Mouse (Mus musculus): ENCODE results near the gene Rara. TPM values are rescaled to one million over a fixed set of nuclear protein-coding genes. Genes with fewer than 3 reads are reported as not detected.

The Rara gene
- polyA plus RNA-seq, 1 experiment = not detected

DNA sequence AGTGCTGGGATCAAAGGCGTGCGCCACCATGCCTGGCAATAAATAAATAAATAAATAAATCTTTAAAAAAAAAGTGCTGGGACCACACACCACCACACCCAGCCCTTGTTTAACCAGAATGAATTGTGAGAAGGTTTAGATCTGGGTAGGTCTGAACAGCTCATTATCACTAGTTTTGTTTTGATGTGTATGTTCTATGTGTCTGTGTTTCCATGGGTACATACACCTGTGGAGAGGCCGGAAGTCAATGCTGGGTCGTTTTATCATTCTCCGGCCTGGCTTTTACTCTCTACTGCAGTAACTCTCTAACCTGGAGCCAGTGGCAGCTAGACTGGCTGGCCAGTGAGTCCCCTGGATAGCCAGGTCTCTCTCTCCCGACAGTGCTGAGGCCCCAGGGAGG is 63.2 kb downstream of the Rara start:
- no peak overlapping the region for H3K27ac ChIP-seq (ENCODE audit: insufficient read depth, low read depth, low read length)
- 81% methylated on average over 6 of the region's 6 CpGs for WGBS
- H3K4me3 ChIP-seq (ENCODE audit: insufficient read depth, low read depth, low read length) = no peak overlapping the region
- no peaks in the 10 kb centered on the region for H3K4me1 ChIP-seq (ENCODE audit: control insufficient read depth, insufficient read depth, low read length)
- no peak for TF ChIP-seq POLR2A (IDR thresholded peaks at IDR 0.05; ENCODE audit: insufficient read depth, low read depth, low read length)
- TF ChIP-seq CTCF (IDR thresholded peaks at IDR 0.05; ENCODE audit: insufficient read depth, low read depth, low read length) = no peak

DNA sequence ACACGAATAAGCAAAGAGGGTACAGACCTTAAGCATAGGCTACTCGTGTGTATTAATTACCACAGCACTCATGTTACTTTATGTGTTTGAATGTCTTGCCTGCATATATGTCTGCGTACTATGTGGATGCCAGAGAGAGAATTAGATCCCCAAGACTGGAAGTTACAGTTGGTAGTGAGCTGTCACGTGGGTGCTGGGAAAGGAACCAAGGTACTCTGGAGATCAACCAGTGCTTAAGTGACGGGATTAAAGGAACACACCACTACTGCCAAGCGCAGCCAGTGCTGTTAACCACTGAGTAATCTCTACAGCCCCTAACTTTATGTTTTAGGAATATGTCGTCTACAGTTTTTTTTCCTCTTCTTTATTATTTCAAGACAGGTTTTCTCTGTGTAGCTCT is 68.4 kb downstream of the Rara start:
- no peak for TF ChIP-seq POLR2A (IDR thresholded peaks at IDR 0.05; ENCODE audit: insufficient read depth, low read depth, low read length)
- no peak overlapping the region for H3K4me3 ChIP-seq (ENCODE audit: insufficient read depth, low read depth, low read length)
- no peak overlapping the region for H3K27ac ChIP-seq (ENCODE audit: insufficient read depth, low read depth, low read length)
- WGBS = 95% methylated on average over 7 of the region's 7 CpGs
- H3K4me1 ChIP-seq (ENCODE audit: control insufficient read depth, insufficient read depth, low read length) = no peaks in the 10 kb centered on the region

DNA sequence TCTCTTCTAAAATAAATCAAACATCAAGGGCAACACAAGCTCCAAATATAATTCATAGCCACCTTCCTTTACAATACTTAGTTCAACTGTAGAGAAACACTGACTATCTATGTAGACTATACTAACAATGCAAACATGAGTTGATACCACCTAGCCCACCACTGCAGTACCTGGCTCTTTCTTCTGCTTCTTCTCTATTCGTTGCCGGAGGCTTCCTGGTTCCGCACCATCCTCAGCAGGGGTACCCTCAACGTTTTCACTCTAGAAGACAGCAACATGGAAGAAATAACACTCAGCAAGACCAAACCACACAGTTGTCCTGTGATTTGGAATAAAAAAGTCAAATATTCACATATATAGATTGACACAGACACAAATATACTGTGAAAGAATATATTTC is 70.0 kb downstream of the Rara start:
- Histone ChIP-seq H3K4me3 (ENCODE audit: insufficient read depth, low read depth, low read length) (no peak overlapping the region), H3K27ac (ENCODE audit: insufficient read depth, low read depth, low read length) (no peak overlapping the region), H3K4me1 (ENCODE audit: control insufficient read depth, insufficient read depth, low read length) (no peaks in the 10 kb centered on the region)
- WGBS = 93% methylated on average over 4 of the region's 4 CpGs
- TF ChIP-seq POLR2A (IDR thresholded peaks at IDR 0.05; ENCODE audit: insufficient read depth, low read depth, low read length) (no peak), CTCF (IDR thresholded peaks at IDR 0.05; ENCODE audit: insufficient read depth, low read depth, low read length) (no peak)

DNA sequence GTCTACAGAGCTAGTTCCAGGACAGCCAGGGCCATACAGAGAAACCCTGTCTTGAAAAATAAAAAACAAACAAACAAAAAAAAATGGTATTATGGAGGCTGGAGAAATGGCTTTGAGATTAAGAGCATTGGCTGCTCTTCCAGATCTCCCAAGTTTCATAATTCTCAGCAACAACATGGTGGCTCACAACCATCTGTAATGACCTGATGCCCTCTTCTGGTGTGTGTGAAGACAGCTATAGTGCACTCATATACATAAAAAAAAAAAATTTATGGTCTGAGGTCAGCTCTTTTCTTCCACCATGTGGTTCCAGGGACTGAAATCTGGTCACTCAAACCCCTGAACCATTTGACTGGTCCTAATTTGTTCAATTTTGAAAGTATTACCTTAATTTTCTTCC is 71.2 kb downstream of the Rara start:
- TF ChIP-seq CTCF (IDR thresholded peaks at IDR 0.05; ENCODE audit: insufficient read depth, low read depth, low read length) = no peak
- TF ChIP-seq POLR2A (IDR thresholded peaks at IDR 0.05; ENCODE audit: insufficient read depth, low read depth, low read length) = no peak
- Histone ChIP-seq H3K4me3 (ENCODE audit: insufficient read depth, low read depth, low read length) (no peak overlapping the region), H3K27ac (ENCODE audit: insufficient read depth, low read depth, low read length) (no peak overlapping the region), H3K4me1 (ENCODE audit: control insufficient read depth, insufficient read depth, low read length) (no peaks in the 10 kb centered on the region)

DNA sequence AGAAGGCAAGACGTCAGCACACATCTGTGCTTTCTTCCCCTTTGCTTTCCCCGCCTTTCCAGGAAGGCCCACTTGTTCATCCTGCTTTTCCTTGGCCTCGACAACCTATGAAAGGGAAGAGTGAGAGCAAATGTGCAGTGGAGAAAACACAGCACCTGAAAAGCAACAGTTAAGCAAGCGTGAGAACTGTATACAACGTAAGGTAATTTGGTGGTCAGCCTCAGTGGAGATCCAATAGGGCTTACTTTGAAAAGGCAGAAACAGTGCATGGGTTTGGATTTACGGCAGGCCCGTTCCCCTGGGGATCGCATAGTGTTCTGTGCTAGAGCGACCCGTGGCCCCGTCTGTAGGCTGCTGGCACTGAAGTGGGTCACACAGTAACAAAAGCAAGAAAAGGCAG is 71.6 kb downstream of the Rara start:
- Histone ChIP-seq H3K4me1 (ENCODE audit: control insufficient read depth, insufficient read depth, low read length) (no peaks in the 10 kb centered on the region), H3K4me3 (ENCODE audit: insufficient read depth, low read depth, low read length) (no peak overlapping the region), H3K27ac (ENCODE audit: insufficient read depth, low read depth, low read length) (no peak overlapping the region)
- TF ChIP-seq CTCF (IDR thresholded peaks at IDR 0.05; ENCODE audit: insufficient read depth, low read depth, low read length) (no peak), POLR2A (IDR thresholded peaks at IDR 0.05; ENCODE audit: insufficient read depth, low read depth, low read length) (no peak)
- WGBS = 94% methylated on average over 11 of the region's 11 CpGs

DNA sequence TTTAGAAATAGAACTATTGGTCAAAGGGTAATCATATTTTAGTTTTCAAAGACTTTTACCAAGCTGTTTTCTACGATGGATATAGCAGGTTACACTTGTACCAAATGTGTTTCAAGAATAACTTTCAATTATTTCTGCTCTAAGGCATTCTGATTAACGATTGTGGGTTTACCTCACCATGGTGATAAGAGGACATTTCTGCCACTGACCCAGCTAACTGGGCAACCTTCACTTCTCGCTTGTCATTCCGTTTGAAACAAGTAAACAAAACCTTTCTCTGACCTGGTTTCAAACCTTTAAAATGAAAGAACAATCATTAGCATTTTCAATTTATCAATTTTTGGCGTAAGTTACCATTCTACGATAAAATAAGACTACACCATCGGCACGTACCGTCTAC is 79.2 kb downstream of the Rara start:
- WGBS = 87% methylated on average over 9 of the region's 9 CpGs
- no peak overlapping the region for H3K4me3 ChIP-seq (ENCODE audit: insufficient read depth, low read depth, low read length)
- TF ChIP-seq CTCF (IDR thresholded peaks at IDR 0.05; ENCODE audit: insufficient read depth, low read depth, low read length) (no peak), POLR2A (IDR thresholded peaks at IDR 0.05; ENCODE audit: insufficient read depth, low read depth, low read length) (no peak)
- H3K4me1 ChIP-seq (ENCODE audit: control insufficient read depth, insufficient read depth, low read length) = no peaks in the 10 kb centered on the region
- H3K27ac ChIP-seq (ENCODE audit: insufficient read depth, low read depth, low read length) = no peak overlapping the region

DNA sequence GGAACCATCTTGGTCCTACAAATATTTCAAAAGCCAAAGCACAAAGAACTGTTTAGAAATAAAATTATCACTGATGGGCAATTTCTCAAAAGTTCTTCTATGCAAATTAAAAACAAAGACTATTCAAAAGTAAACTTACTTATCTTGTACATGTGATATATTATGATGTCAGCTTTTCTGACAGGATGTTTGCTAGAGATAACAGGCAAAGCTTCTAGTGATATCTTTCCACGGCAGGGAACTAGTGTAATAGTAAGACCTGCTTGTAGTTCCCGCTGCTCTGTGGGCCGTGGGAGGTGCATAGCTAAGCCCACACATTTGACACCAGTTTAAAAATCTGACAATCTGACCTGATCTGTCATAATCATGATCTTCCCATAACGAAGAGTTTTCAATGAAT is 82.5 kb downstream of the Rara start:
- WGBS = 89% methylated on average over 4 of the region's 4 CpGs
- H3K27ac ChIP-seq (ENCODE audit: insufficient read depth, low read depth, low read length) = no peak overlapping the region
- no peaks in the 10 kb centered on the region for H3K4me1 ChIP-seq (ENCODE audit: control insufficient read depth, insufficient read depth, low read length)
- TF ChIP-seq CTCF (IDR thresholded peaks at IDR 0.05; ENCODE audit: insufficient read depth, low read depth, low read length) = no peak
- TF ChIP-seq POLR2A (IDR thresholded peaks at IDR 0.05; ENCODE audit: insufficient read depth, low read depth, low read length) = no peak
- no peak overlapping the region for H3K4me3 ChIP-seq (ENCODE audit: insufficient read depth, low read depth, low read length)

DNA sequence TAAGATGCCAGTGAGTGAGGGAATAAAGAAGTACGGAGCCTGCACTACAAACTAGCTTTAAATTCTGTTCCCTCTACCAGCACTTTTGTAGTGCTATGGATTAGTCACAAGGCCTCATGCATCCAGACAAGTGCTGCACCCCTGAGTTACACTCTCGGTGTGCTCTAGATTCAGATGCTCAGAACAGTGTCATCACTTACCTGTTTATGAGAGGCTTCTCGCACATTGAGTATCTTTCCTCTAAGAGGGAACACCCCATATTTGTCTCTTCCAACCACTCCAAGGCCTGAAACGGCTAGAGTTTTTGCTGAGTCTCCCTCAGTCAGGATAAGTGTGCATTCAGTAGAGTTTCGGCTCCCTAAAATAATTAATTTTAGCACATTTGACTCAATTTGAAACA is 83.1 kb downstream of the Rara start:
- 96% methylated on average over 5 of the region's 5 CpGs for WGBS
- no peaks in the 10 kb centered on the region for H3K4me1 ChIP-seq (ENCODE audit: control insufficient read depth, insufficient read depth, low read length)
- no peak for TF ChIP-seq POLR2A (IDR thresholded peaks at IDR 0.05; ENCODE audit: insufficient read depth, low read depth, low read length)
- no peak for TF ChIP-seq CTCF (IDR thresholded peaks at IDR 0.05; ENCODE audit: insufficient read depth, low read depth, low read length)
- H3K4me3 ChIP-seq (ENCODE audit: insufficient read depth, low read depth, low read length) = no peak overlapping the region
- H3K27ac ChIP-seq (ENCODE audit: insufficient read depth, low read depth, low read length) = no peak overlapping the region

DNA sequence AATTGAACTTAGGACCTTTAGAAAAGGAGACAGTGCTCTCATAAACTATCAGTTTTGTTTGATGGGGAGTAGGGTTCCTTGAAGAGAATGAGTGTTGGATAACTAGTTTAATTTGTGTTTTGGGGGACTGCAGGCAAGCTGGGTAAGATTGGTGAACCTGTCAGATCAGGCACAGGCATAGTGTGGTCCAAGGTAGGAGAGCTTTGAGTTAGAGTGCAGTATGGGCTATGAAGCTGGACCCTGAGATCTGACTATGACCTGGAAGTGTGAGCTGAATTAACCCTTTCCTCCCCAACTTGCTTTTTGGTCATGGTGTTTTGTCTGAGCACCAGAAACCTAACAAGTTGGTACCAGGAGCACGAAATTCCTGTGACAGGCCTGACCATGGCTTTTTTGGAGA is 86.2 kb downstream of the Rara start:
- WGBS = 97% methylated on average over 1 of the region's 1 CpGs
- no peaks in the 10 kb centered on the region for H3K4me1 ChIP-seq (ENCODE audit: control insufficient read depth, insufficient read depth, low read length)
- no peak overlapping the region for H3K4me3 ChIP-seq (ENCODE audit: insufficient read depth, low read depth, low read length)
- H3K27ac ChIP-seq (ENCODE audit: insufficient read depth, low read depth, low read length) = no peak overlapping the region
- TF ChIP-seq CTCF (IDR thresholded peaks at IDR 0.05; ENCODE audit: insufficient read depth, low read depth, low read length) (no peak), POLR2A (IDR thresholded peaks at IDR 0.05; ENCODE audit: insufficient read depth, low read depth, low read length) (no peak)

DNA sequence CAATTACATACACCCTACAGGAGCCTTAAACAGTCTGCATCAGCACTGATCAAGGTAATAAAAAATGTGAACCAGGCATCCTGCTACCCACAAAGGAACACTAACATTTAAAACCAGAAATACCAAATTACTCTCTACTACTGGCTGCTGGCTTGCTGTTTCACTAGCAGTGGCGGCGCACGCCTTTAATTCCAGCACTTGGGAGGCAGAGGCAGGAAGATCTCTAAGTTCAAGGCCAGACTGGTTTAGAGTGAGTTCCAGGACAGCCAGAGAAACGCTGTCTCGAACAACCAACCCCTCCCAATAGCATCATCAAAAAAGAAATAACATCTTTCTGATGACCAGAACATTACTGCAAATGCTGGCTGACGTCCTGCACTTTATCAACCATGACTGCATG is 92.2 kb downstream of the Rara start:
- Histone ChIP-seq H3K27ac (ENCODE audit: insufficient read depth, low read depth, low read length) (no peak overlapping the region), H3K4me3 (ENCODE audit: insufficient read depth, low read depth, low read length) (no peak overlapping the region), H3K4me1 (ENCODE audit: control insufficient read depth, insufficient read depth, low read length) (peaks cover 10% of the 10 kb centered on the region)
- 97% methylated on average over 6 of the region's 6 CpGs for WGBS
- TF ChIP-seq CTCF (IDR thresholded peaks at IDR 0.05; ENCODE audit: insufficient read depth, low read depth, low read length) (no peak), POLR2A (IDR thresholded peaks at IDR 0.05; ENCODE audit: insufficient read depth, low read depth, low read length) (no peak)
